Mouse (Mus musculus) left cerebral cortex, adult 18-20 months (tissue): ENCODE results near the gene Olfr1347. TPM values are rescaled to one million over a fixed set of nuclear protein-coding genes. Genes with fewer than 3 reads are reported as not detected.
"Not testable (repeated sequence)": the region's sequence is repeated elsewhere in the genome, so short reads cannot be mapped to it uniquely, and the experiment has no call there.

Source experiments
- DNase-seq, 2 experiments: peaks; one replicate each; pipeline ENCODE4 v3.0.0; 2021 to 2022; ENCODE audit warnings: low spot score in 2 of 2, mixed read lengths in 1 of 2
- long read RNA-seq, 2 experiments: library from polyadenylated mRNA; stranded (forward); transcript quantifications; one replicate each; pipeline ENCODE4 v2.0.0; 2021
- total RNA-seq, 2 experiments: library from RNA; stranded (reverse); gene quantifications; 2 replicates each; pipeline ENCODE4 v1.2.3; 2021

Olfr1347 gene
- not detected for total RNA-seq
- long read RNA-seq, experiment 1: 0 reads
- long read RNA-seq, experiment 2: 0 reads

DNA sequence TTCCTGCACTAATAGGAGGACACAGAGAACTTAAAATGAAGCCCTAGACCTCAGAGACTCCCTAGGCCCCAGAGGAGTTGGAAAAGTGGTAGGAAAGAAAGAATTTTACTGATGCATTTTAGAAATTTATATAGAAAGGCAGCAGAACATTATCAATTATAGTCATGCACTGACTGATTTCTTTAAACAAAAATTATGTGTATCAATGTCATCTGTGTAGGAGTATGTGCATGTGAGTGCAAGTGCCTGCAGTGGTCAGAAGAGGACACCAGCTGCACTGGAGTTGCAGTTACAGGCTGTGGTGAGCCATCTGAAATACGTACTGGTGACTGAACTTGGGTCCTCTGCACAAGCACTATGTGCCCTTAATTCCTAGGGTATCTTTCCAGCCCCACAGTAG, at the start of gene Olfr1347:
Gene Olfr1347 (minus strand): TSS at position 101 of the 400 bp plus-strand sequence.
- no peak for DNase-seq

DNA sequence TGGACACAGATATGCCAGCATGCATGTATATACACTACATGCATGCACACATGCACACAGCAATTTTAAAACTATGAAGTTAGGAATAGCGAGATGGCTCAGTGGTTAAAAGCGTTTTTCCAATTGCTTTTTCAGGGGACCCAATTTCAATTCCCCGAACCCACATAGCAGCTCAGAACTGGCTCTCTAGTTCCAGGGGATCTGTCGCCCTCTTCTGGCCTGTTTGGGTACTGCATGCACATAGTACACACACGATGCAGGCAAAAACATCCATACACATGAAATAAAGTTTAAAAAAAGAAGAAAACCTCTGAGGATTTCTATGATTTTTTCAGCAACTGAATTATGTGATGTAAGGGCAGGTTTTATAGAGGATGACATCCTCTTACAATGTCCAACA, 26.6 kb upstream of the Olfr1347 start:
- no peak for DNase-seq

DNA sequence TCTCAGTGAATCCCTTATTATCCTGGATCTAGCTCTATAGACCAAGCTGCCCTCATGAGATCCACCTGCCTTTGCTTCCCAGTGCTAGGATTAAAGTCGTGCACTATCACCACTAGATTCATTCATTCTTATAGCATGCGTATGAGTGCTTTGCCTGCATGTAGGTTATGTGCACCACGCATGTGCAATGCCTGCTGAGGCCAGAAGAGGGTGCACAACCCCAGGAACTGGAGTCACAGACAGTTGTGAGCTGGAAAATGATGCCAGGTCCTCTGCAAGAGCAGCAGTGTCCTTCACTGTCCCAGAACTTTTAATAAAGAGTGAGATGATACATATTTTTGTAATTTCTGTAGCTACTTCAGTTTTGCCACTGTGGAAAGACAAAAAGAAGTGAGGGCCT, 25.4 kb upstream of the Olfr1347 start:
- DNase-seq: no peak

DNA sequence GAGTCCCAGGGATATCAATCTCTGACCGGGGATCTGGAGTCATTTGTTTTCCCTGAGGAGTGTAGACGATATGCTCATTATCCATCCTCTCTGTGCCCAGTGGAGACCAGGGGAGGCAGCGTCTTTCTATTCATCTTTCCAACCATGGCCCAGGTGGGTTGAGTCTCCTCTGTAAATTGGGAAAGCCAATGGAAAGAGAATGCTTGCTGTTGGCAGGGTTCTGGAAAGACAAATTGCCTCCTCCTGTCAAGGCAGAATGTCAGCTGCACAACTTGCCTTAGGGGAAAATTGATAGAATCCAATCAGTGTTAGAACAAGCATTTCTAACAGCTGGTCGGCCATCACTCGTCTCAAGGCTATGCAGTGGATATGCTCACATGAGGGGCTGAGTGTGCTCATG, 23.3 kb upstream of the Olfr1347 start, which contains the start of gene Olfr1349:
Gene Olfr1349 (minus strand): TSS at position 101 of the 400 bp plus-strand sequence.
- DNase-seq: no peak

DNA sequence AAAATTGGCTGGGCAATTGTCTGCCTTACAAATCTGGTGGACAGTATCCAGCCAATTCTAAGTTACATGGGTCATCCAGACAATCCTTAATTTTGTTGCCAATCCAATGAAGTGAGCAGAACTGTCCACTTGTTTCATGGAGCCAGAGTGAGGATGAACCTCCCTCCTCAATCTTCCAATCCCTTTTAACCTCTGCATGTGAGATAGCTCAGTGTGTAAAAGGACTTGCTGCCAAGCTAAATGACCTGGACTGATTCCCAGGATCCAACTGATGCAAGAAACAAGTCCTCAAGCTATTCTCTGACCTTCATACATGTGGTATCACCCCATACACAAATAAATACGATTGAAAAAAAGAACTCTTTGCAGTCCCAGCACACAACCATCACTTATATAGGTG, 22.1 kb upstream of the Olfr1347 start:
- no peak for DNase-seq

DNA sequence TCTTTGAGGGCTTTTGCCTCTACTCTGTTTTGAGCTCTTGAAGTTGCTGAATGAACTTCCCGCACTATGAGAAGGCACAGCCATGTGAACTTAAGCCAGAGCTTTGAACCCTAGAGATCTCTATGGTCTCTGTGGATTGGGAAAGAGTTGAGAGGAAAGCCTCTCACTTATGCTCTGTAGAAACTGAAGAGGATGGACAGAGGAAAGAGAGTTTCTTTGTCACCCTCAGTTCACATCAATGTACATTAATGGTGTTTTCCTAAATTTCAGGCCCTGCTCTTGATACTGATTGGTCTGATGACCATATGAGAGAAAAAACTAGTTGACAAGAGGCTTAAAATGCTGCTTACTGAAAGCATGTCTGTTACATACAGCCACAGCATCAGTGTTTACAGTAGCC, 9.1 kb upstream of the Olfr1347 start, which contains the start of gene Olfr1348:
Gene Olfr1348 (minus strand): TSS at position 101 of the 400 bp plus-strand sequence.
- DNase-seq: no peak

DNA sequence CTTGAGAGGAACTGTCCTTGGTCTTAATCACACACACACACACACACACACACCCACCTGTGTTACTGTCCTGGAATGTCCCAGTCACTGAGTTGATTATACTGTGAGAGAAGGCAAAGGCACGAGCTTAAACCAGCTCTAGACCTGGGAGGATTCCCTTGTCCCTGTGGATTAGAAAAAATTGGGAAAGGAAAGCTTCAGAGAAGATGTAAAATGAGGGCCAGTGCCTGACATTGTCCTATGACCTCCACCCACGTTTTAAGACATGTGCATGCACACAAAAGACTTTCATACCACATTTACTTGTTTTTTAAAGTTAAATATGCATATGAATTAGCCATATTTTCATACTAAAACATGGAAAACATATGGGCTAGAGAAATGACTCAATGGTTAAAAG, 12.7 kb downstream of the Olfr1347 start, which contains the start of gene Olfr5:
Gene Olfr5 (minus strand): TSS at position 101 of the 400 bp plus-strand sequence.
- no peak for DNase-seq

DNA sequence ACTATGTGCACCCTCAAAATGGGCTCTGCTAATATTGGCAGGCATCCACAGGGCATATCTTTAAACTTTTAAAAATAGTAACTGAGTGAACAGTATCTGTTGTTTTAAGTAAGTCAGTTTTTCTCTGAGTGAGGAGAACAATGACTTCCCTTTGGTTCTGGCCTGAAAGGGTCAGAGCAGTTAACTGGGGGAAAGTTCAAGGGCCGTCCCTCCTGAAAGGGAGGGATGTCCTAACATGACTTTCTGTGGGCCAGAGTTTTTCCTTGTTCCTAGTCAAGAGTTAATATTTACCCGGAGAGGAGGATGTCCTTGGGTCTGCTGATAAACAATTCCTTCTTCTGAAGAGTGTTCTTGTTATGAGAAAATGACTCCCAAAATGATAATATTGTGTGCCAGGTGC, 21.9 kb downstream of the Olfr1347 start:
- not testable (repeated sequence) for DNase-seq

DNA sequence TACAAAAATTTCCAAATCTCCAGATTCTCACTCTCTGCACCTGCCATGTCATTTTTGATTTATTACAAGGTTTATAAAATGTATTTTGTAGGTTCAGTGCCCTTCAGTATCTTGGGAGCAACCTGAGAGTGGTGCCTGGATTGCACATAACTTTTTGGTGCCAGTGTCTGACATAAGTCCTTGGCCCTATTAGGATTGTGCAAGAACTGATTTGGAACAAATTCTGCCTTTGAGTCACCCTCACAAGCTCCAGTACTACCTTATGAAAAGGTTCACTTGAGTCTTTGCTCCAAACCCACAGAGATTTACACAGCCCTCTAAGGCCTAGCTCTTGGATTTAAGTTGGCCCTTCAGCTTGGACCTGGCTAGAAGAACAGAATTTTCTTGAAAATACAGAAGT, 32.6 kb downstream of the Olfr1347 start, which contains the start of gene Olfr1346:
Gene Olfr1346 (plus strand): TSS at position 151 of the 400 bp plus-strand sequence.
- no peak for DNase-seq

DNA sequence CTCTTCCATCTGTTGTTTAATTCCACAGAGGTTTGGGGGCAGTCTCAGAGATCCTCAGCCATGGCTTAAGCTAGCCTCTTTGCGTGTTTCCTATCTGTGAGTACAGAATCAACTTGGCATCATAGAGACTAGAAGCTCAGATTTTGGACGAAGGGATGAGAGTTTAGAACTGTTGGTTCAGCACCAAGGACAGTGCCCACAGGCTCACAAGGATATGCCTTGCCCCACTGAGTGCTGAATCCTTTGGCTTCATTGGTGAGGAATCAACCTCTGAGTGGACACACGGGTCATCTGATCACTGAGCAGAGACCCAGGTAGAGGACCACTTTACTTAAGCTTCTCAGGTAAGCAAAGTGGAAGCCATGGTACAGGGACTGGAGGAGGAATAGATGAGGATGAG, 43.2 kb downstream of the Olfr1347 start:
- DNase-seq: no peak

DNA sequence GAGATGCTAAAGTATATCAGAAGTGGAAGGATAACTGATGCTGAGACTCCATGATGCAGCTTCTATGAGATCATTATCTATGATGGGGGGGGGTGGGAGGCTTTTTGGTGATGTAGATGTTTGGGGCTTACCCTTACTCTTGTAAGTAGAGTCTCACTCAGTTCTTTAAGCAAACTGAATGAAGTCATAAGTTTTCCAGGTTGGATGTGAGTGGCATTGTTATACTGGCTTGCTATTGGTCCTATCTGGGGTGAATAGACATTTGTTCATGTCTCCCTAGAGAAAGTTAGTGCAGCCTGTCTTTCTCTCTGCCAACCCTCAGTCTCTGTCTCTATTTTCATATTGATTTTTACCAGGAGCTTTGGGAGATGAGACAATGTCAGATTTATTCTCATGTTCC, 43.7 kb downstream of the Olfr1347 start, which contains the start of gene Olfr1336:
Gene Olfr1336 (plus strand): TSS at position 301 of the 400 bp plus-strand sequence.
- no peak for DNase-seq

DNA sequence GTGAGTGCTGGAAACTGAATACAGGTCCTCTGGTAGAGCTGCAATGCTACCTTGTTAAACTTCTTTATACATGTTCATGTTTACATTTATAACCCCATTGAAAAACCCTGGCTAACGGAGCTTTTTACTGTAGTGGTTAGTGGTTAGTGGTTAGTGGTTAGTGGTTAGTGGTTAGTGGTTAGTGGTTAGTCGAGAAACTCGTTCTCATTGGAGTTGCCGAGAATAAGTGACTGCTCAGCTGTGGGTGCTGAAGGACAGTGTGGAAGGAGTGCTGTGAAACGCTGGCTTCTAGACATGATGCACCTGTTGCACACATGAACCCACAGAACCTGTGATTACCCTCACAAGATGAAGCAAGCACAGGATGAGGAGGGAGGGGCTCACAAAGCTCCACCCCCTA, 51.8 kb downstream of the Olfr1347 start:
- DNase-seq: no peak

DNA sequence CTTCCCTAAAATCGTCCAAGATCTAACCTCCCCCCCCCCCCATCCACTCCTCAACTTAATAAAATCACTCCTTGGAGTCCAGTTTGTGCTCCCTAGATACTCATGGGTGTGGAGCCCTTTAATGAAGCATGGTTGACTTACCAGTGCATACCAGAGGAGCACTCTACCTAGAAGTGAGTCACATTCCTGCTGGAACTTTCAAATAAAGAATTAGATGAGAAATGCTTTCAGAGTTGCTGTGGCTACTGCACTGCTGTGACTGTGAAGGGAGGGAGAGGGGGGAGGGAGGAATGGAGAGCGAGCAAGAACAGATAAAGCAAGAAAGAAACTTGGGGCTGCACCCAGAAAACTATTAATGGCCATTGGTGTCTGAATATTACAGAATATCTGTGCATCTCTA, 58.4 kb downstream of the Olfr1347 start:
- no peak for DNase-seq

DNA sequence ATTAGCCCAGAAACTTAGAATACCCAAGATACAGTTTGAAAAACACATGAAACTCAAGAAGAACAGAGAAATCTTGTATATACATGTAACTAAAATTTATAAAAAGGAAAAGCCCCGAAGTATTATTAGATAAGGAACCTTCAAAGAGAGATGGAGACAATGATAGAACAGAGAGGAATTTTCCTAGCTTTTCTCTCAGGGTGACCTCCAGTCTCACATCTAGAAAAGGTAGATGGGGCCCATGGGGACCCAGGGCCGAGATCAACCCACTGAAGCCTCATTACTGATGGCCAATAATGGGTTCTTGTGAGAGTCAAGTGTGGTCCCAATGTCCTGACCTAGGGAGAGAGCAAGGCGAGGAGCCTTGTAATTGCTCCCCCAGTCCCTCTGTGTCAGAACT, 61.2 kb downstream of the Olfr1347 start, which contains the start of gene Olfr1344:
Gene Olfr1344 (plus strand): TSS at position 301 of the 400 bp plus-strand sequence.
- no peak for DNase-seq

Other genes with a start within 250 kb of the Olfr1347 start
- gene Epp13, start 247.0 kb downstream of the Olfr1347 start, total RNA-seq: not detected
- 10 to 100 TPM; 15.8 to 16.8 TPM for gene Zfp667, start 213.2 kb downstream of the Olfr1347 start, total RNA-seq
- gene Zfp583, start 168.5 kb downstream of the Olfr1347 start, total RNA-seq: 10 to 100 TPM; 10.2 to 13.1 TPM
- 1 to 10 TPM; 4.8 to 5.4 TPM for gene Gm3854, start 156.0 kb downstream of the Olfr1347 start, total RNA-seq
- 1 to 10 TPM; 4.1 to 5.2 TPM for gene Zfp78, start 136.5 kb downstream of the Olfr1347 start, total RNA-seq
- gene Zfp28, start 116.5 kb downstream of the Olfr1347 start, total RNA-seq: 1 to 10 TPM; 7.7 to 8.6 TPM
- gene Smim17, start 101.0 kb downstream of the Olfr1347 start, total RNA-seq: 10 to 100 TPM; 14.0 to 14.5 TPM
- under 1 TPM; 0.21 to 0.28 TPM for gene Gm20715, start 89.5 kb downstream of the Olfr1347 start, total RNA-seq
- 1 to 10 TPM in 1 of 2 experiments, under 1 TPM in 1; 0.40 to 1.0 TPM for gene Olfr1344, start 61.1 kb downstream of the Olfr1347 start, total RNA-seq
- gene Olfr1336, start 43.6 kb downstream of the Olfr1347 start, total RNA-seq: not detected
- not detected for gene Olfr1346, start 32.7 kb downstream of the Olfr1347 start, total RNA-seq
- gene Olfr5, start 12.8 kb downstream of the Olfr1347 start, total RNA-seq: not detected
- not detected for gene Olfr1348, start 9.0 kb upstream of the Olfr1347 start, total RNA-seq
- gene Olfr1349, start 23.2 kb upstream of the Olfr1347 start, total RNA-seq: not detected
- not detected for gene Olfr1350, start 65.1 kb upstream of the Olfr1347 start, total RNA-seq
- 1 to 10 TPM; 3.8 to 6.6 TPM for gene Zim1, start 196.7 kb upstream of the Olfr1347 start, total RNA-seq
- 100 to 1,000 TPM; 217 to 231 TPM for gene Peg3, start 230.7 kb upstream of the Olfr1347 start, total RNA-seq
- 10 to 100 TPM; 42.2 to 44.7 TPM for gene Usp29, start 230.8 kb upstream of the Olfr1347 start, total RNA-seq